Mouse (Mus musculus): ENCODE measurements around the gene Sapcd2. TPM values are rescaled to one million over a fixed set of nuclear protein-coding genes. Genes with fewer than 3 reads are reported as not detected.

Gene Sapcd2
- 5.5 and 6.3 TPM in 2 replicates for polyA plus RNA-seq (2012; rRNA removed)

GRCm38 (mm10) chr2:25371764-25372643 lies at the start of gene Sapcd2:
Sapcd2 (plus strand) TSS chr2:25372321.
- Histone ChIP-seq H3K4me3 (replicated peaks; ENCODE audit: extremely low read depth, low read depth, low read length) (peak within 1 kb of the TSS; percentile 74), H3K4me1 (ENCODE audit: control insufficient read depth, insufficient read depth, low read length) (peaks cover 6% of the 10 kb centered on the region; the same call in 1 of the 2 replicates)
- DNase-seq, result peak; percentile 79
- TF ChIP-seq CTCF (IDR thresholded peaks at IDR 0.05; ENCODE audit: insufficient read depth, low read length) (no peak), POLR2A (IDR thresholded peaks at IDR 0.05; ENCODE audit: borderline replicate concordance, extremely low read depth, low read depth, low read length) (no peak)
- 2% methylated on average over 65 of the region's 65 CpGs for WGBS

DNA sequence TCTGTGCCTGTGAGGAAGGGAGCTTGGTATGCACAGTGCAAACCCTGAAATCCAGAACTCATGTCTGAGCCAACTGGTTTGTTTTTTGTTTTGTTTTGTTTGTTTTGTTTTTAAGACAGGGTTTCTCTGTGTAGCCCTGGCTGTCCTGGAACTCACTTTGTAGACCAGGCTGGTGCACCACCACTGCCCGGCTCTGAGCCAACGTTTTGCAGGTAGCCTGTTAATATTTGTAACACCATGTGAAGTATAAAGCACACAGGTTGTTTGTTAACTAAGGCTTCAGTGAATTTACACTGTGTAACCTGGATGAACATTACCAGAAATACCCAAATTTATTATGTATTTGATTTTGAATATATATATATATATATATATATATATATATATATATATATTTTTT lies 46.1 kb upstream of the Sapcd2 start:
- Histone ChIP-seq H3K4me3 (replicated peaks; ENCODE audit: extremely low read depth, low read depth, low read length) (no peak overlapping the region), H3K4me1 (ENCODE audit: control insufficient read depth, insufficient read depth, low read length) (no peaks in the 10 kb centered on the region)
- no peak for TF ChIP-seq CTCF (IDR thresholded peaks at IDR 0.05; ENCODE audit: insufficient read depth, low read length)
- TF ChIP-seq POLR2A (IDR thresholded peaks at IDR 0.05; ENCODE audit: borderline replicate concordance, extremely low read depth, low read depth, low read length), result no peak
- WGBS, result 73% methylated on average over 2 of the region's 2 CpGs
- DNase-seq, result no peak

DNA sequence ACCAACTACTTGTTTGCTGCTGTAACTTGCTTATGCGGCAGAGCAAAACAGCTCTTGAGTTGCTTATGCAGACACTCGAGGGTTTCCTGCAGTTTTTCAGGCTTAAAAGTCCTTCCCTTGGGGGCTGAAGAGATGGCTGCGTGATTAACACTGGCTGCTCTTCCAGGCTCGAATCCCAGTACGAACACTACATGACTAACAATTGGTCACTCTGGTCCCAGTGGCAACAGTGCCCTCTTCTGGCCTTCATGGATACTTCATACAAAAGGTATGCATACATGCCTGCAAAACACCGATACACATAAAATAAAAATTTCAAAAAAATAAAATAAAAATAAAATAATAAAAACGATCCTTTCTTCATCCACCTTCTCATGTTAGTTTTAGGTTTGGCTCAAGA lies 43.7 kb upstream of the Sapcd2 start:
- H3K4me1 ChIP-seq (ENCODE audit: control insufficient read depth, insufficient read depth, low read length), result peaks cover 4% of the 10 kb centered on the region; the same call in 1 of the 2 replicates
- DNase-seq, result no peak
- TF ChIP-seq CTCF (IDR thresholded peaks at IDR 0.05; ENCODE audit: insufficient read depth, low read length), result peak; percentile 37
- TF ChIP-seq POLR2A (IDR thresholded peaks at IDR 0.05; ENCODE audit: borderline replicate concordance, extremely low read depth, low read depth, low read length), result no peak
- 40% methylated on average over 7 of the region's 7 CpGs for WGBS
- H3K4me3 ChIP-seq (replicated peaks; ENCODE audit: extremely low read depth, low read depth, low read length), result no peak overlapping the region

GRCm38 (mm10) chr2:25331470-25331869 lies 40.7 kb upstream of the Sapcd2 start:
- no peak for DNase-seq
- H3K4me3 ChIP-seq (replicated peaks; ENCODE audit: extremely low read depth, low read depth, low read length), result no peak overlapping the region
- peaks cover 7% of the 10 kb centered on the region; the same call in 1 of the 2 replicates for H3K4me1 ChIP-seq (ENCODE audit: control insufficient read depth, insufficient read depth, low read length)
- 43% methylated on average over 9 of the region's 9 CpGs for WGBS
- no peak for TF ChIP-seq CTCF (IDR thresholded peaks at IDR 0.05; ENCODE audit: insufficient read depth, low read length)
- TF ChIP-seq POLR2A (IDR thresholded peaks at IDR 0.05; ENCODE audit: borderline replicate concordance, extremely low read depth, low read depth, low read length), result no peak

DNA sequence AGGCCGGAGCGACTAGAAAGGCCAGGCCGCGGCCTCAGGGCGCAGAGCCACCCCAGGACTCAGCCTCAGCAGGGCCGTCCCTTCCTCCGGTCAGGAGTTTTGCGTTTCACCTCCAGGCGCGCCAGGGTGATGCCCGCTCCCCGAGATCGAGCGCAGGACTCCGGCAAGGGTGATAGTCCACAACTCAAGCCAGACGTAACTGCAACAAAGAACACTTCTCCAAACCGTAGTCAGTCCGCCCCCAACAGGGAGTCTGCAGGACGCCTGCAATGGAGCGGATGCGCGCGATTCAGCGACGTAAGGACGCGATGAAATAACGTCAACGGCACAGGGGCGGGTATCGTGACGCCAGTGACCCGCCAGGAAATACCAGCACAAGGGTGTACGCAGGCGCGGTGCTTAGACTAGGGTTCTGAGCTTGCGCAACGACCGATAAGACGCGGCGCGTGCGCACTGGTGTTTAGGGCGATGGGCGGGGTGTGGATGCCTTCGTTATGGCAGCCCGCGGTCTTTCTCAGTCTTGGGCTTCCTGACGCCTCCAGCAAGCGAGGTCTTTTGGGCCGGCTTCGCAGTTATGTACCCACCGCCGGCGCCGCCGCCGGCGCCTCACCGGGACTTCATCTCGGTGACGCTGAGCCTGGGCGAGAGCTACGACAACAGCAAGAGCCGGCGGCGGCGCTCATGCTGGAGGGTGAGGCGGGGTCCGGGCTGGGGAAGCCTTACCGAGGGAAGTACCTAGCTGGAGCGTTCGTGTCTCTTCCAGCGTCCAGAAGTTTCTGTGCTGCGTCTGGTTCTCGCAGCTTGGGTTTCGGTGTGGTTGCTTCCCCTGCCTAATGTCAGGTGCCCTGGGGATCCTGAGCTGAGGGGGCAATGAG lies 39.6 kb upstream of the Sapcd2 start, which contains the start of gene Man1b1:
Man1b1 (plus strand) TSS at position 53 of the 875 bp plus-strand sequence.
- TF ChIP-seq POLR2A (IDR thresholded peaks at IDR 0.05; ENCODE audit: borderline replicate concordance, extremely low read depth, low read depth, low read length) (peak; percentile 91; the same call in 1 of the 2 replicates), CTCF (IDR thresholded peaks at IDR 0.05; ENCODE audit: insufficient read depth, low read length) (0 out of 2 replicates have a peak, but pooled peaks have one; percentile 18)
- DNase-seq, result peak; percentile 99
- Histone ChIP-seq H3K4me3 (replicated peaks; ENCODE audit: extremely low read depth, low read depth, low read length) (peak within 1 kb of the TSS; percentile 92), H3K4me1 (ENCODE audit: control insufficient read depth, insufficient read depth, low read length) (peaks cover 7% of the 10 kb centered on the region; the same call in 1 of the 2 replicates)
- under 1% methylated on average over 78 of the region's 78 CpGs for WGBS

GRCm38 (mm10) chr2:25333569-25333968 lies 38.6 kb upstream of the Sapcd2 start:
- DNase-seq, result no peak
- peaks cover 7% of the 10 kb centered on the region; the same call in 1 of the 2 replicates for H3K4me1 ChIP-seq (ENCODE audit: control insufficient read depth, insufficient read depth, low read length)
- TF ChIP-seq CTCF (IDR thresholded peaks at IDR 0.05; ENCODE audit: insufficient read depth, low read length) (no peak), POLR2A (IDR thresholded peaks at IDR 0.05; ENCODE audit: borderline replicate concordance, extremely low read depth, low read depth, low read length) (no peak)
- H3K4me3 ChIP-seq (replicated peaks; ENCODE audit: extremely low read depth, low read depth, low read length), result no peak overlapping the region
- WGBS, result 86% methylated on average over 2 of the region's 2 CpGs

DNA sequence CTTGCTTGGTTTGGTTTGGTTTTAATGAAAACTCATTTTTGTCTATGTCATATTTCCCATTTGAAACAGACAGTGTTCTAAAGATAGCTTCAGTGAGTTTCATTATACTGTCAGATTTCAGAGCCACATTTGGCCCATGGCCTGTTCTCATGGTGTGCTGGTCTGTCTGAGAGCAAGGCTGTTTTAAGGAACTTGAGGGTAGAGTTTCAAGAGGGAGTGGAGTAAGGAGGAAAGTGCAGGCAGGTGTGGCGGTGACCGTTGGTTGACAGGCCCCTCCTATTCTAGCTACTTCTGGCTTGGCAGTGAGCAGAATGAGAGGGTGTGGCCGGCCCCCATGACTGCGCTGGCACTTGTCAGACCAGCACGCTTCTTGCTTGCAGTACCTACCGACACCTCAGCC lies 33.8 kb upstream of the Sapcd2 start:
- peaks cover 4% of the 10 kb centered on the region; the same call in 1 of the 2 replicates for H3K4me1 ChIP-seq (ENCODE audit: control insufficient read depth, insufficient read depth, low read length)
- no peak overlapping the region for H3K4me3 ChIP-seq (replicated peaks; ENCODE audit: extremely low read depth, low read depth, low read length)
- TF ChIP-seq CTCF (IDR thresholded peaks at IDR 0.05; ENCODE audit: insufficient read depth, low read length) (no peak), POLR2A (IDR thresholded peaks at IDR 0.05; ENCODE audit: borderline replicate concordance, extremely low read depth, low read depth, low read length) (no peak)
- DNase-seq, result no peak
- 76% methylated on average over 6 of the region's 6 CpGs for WGBS

- Histone ChIP-seq H3K4me3 (replicated peaks; ENCODE audit: extremely low read depth, low read depth, low read length) (no peak overlapping the region), H3K4me1 (ENCODE audit: control insufficient read depth, insufficient read depth, low read length) (no peaks in the 10 kb centered on the region)
- TF ChIP-seq POLR2A (IDR thresholded peaks at IDR 0.05; ENCODE audit: borderline replicate concordance, extremely low read depth, low read depth, low read length), result no peak
- TF ChIP-seq CTCF (IDR thresholded peaks at IDR 0.05; ENCODE audit: insufficient read depth, low read length), result no peak
- no peak for DNase-seq
- WGBS, result 77% methylated on average over 7 of the region's 7 CpGs
Measured at GRCm38 (mm10) chr2:25348162-25348561, 24.0 kb upstream of the Sapcd2 start.

- no peaks in the 10 kb centered on the region for H3K4me1 ChIP-seq (ENCODE audit: control insufficient read depth, insufficient read depth, low read length)
- whole genome bisulfite sequencing, result 94% methylated on average over 4 of the region's 4 CpGs
- H3K4me3 ChIP-seq (replicated peaks; ENCODE audit: extremely low read depth, low read depth, low read length), result no peak overlapping the region
- no peak for DNase-seq
- TF ChIP-seq POLR2A (IDR thresholded peaks at IDR 0.05; ENCODE audit: borderline replicate concordance, extremely low read depth, low read depth, low read length) (no peak), CTCF (IDR thresholded peaks at IDR 0.05; ENCODE audit: insufficient read depth, low read length) (no peak)
Measured at GRCm38 (mm10) chr2:25349499-25349898, 22.6 kb upstream of the Sapcd2 start.

All from lung, adult 2 months (tissue).